Mouse (Mus musculus) embryonic facial prominence, embryonic 15.5 days (tissue): Measurements from ENCODE around the gene Xrra1. TPM values are rescaled to one million over a fixed set of nuclear protein-coding genes. Genes with fewer than 3 reads are reported as not detected.

Experiments
- ATAC-seq: fragments of 200-750 bp; cut with Nextera tagmentation; 2 replicates; pipeline ENCODE4 v1.8.0; 2017; ENCODE audit warnings: low read depth, moderate TSS enrichment; ENCODE audit not compliant: insufficient number of reproducible peaks, low FRiP score, low TSS enrichment
- H3K27ac ChIP-seq: fragments of 300-500 bp; sonication (generic); replicated peaks from 2 replicates; pipeline ENCODE4 v1.5.1; 2015; ENCODE audit warnings: mild to moderate bottlenecking, inconsistent platforms
- H3K27me3 ChIP-seq: fragments of 300-500 bp; sonication (generic); 2 replicates; pipeline ENCODE4 v1.6.1; 2015; ENCODE audit warnings: inconsistent platforms
- H3K36me3 ChIP-seq: fragments of 300-500 bp; sonication (generic); 2 replicates; pipeline ENCODE4 v1.6.1; 2015; ENCODE audit warnings: mild to moderate bottlenecking, inconsistent platforms
- H3K4me1 ChIP-seq: fragments of 300-500 bp; sonication (generic); 2 replicates; pipeline ENCODE4 v1.6.1; 2015; ENCODE audit warnings: inconsistent platforms
- H3K4me2 ChIP-seq: fragments of 300-500 bp; sonication (generic); replicated peaks from 2 replicates; pipeline ENCODE4 v1.6.1; 2015; ENCODE audit warnings: mild to moderate bottlenecking, inconsistent platforms
- H3K4me3 ChIP-seq: fragments of 300-500 bp; sonication (generic); replicated peaks from 2 replicates; pipeline ENCODE4 v1.5.1; 2015; ENCODE audit warnings: mild to moderate bottlenecking, inconsistent platforms
- H3K9ac ChIP-seq: fragments of 300-500 bp; sonication (generic); 2 replicates; pipeline ENCODE4 v1.6.1; 2015; ENCODE audit warnings: inconsistent platforms
- H3K9me3 ChIP-seq: fragments of 300-500 bp; sonication (generic); replicated peaks from 2 replicates; pipeline ENCODE4 v1.6.1; 2016; ENCODE audit warnings: inconsistent platforms
- WGBS: fragments of 180-500 bp; shearing (Covaris S2); methylation state at CpG from one replicate; pipeline ENCODE4 v1.1.7; 2015; 5-methylcytosine and 5-hydroxymethylcytosine counted together
- polyA plus RNA-seq: library from polyadenylated mRNA; unstranded; fragments of >200 nt; fragmentation: Nextera tagmentation; extraction: Ambion mirVana; gene quantifications from 2 replicates; pipeline ENCODE4 v1.2.1, GENCODE M21; 2015

The Xrra1 gene
- polyA plus RNA-seq, 1 experiment from 2014 or later = 0.65 TPM

DNA sequence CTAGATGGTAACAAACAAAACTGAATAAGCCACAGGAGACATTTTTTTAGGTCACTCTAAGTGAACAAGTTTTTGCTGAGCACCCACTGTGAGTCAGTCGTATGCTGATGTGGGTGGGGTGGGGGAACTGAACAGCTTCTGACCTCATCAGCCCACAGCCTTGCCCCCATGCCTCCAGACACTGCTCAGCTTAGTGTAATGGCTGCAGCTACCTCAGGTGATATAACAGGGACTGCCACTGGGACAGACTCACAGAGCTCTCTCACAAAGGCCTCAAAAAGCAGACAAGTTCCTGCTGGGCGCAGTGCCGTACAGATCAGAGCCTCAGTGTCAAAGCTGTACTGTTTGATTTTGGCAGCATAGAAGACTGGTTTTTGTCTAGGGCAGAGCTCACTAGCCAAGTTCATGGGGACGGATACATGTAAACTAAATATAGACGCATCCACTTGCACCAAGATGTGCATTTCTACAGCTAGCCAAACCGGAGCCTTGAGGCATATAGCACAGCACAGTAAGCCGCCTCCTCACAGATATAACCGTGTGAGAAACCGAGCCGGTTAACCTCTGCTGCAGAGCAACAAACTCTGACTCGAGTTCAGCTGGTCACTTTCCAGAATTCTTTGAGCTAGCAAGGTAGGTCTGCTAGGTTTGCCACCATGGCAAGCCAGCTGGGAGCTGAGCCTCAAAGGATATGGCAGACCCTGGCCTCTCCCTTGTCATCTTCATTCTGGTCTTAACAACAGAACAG lies 44.2 kb downstream of the Xrra1 start:
- Histone ChIP-seq H3K4me1 (peaks cover 7% of the 10 kb centered on the region; the same call in 1 of the 2 replicates), H3K4me3 (no peak overlapping the region), H3K9me3 (no peaks in the 10 kb centered on the region), H3K4me2 (no peak overlapping the region), H3K36me3 (no peaks in the 10 kb centered on the region), H3K27me3 (no peaks in the 10 kb centered on the region), H3K27ac (no peak overlapping the region), H3K9ac (no peak overlapping the region)
- ATAC-seq = no peak
- WGBS = 62% methylated on average over 11 of the region's 11 CpGs

DNA sequence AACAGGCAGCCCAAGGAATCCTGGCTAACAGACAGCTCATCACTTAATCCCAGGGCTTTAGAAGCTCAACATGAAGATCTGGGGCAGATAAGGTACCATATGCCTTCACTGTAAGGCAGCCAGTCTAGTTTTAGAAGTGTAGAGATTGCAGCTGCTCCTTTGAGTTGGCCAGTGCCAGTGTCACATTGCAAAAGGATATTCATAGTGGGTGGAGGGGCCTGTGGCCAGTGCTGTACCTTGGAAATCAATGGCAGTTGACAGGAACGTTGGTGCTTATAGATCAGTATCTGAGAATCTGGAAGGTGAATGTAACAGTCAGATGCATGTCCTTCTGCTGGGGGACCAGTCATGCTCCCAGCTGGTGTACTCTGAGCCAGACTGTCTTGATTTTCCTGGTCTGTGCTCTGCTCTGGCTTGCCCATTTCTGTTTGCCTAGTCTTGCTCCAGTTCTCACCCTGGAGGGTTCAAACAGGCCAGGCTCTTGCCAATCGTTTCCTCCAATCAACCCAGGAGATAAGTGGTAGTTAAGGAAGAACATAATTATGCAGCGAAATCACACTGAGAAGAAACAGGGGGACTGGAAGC lies 45.6 kb downstream of the Xrra1 start:
- no peak for ATAC-seq
- 32% methylated on average over 3 of the region's 3 CpGs for WGBS
- H3K4me3 ChIP-seq = no peak overlapping the region

DNA sequence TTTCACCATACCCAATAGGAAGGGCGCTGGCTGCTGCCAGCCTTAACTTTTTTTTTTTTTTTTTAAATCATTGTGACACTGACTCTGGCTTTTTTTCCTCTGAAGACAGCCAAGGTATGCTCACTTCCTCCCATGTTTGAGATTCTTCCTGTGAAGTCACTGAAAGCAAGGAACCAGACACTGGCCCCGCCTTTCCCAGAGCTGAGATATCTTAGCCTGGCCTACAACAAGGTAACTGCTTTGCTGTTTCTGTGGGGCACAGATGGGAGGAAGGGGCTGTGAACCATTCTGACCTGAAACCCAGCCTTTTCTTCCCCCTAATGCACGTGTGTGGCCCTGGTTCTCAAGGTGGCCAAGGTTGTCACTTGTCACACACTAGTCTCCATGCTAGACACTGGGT lies 47.4 kb downstream of the Xrra1 start:
- WGBS = 87% methylated on average over 3 of the region's 3 CpGs
- no peak overlapping the region for H3K4me2 ChIP-seq
- H3K9ac ChIP-seq = no peak overlapping the region
- no peak overlapping the region for H3K27ac ChIP-seq
- ATAC-seq = no peak
- H3K27me3 ChIP-seq = no peaks in the 10 kb centered on the region
- no peaks in the 10 kb centered on the region for H3K9me3 ChIP-seq
- H3K36me3 ChIP-seq = no peaks in the 10 kb centered on the region
- peaks cover 7% of the 10 kb centered on the region; the same call in 1 of the 2 replicates for H3K4me1 ChIP-seq
- H3K4me3 ChIP-seq = no peak overlapping the region

More for the DNA sequence above, 45.6 kb downstream of the Xrra1 start:
- no peaks in the 10 kb centered on the region for H3K9me3 ChIP-seq
- no peaks in the 10 kb centered on the region for H3K27me3 ChIP-seq
- no peaks in the 10 kb centered on the region for H3K36me3 ChIP-seq
- H3K9ac ChIP-seq = no peak overlapping the region
- no peak overlapping the region for H3K27ac ChIP-seq
- peaks cover 7% of the 10 kb centered on the region; the same call in 1 of the 2 replicates for H3K4me1 ChIP-seq
- no peak overlapping the region for H3K4me2 ChIP-seq

- 75% methylated on average over 3 of the region's 3 CpGs for WGBS
- H3K4me2 ChIP-seq = no peak overlapping the region
These were observed 48.5 kb downstream of the Xrra1 start for GRCm38 (mm10) chr7:99907463-99907862.

DNA sequence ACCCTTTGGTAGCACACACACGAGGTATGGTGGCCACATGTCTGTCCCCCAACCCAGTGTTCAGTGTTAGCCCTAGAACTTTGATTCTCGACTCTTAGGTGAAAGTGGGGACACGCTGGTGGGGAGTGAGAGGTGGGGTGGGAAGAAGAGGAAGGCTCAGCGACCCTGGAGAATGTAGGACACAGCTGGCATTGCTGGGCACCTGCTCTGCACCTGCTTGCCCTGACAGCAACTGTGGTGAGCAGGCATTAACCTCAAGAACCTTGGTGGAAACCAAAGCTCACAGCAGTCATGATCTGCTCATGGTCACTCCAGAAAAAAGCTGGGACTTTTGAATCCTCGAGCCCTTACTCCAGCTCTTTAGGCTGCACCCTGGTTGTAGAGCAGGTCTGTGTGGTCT lies 52.1 kb downstream of the Xrra1 start:
- Histone ChIP-seq H3K9me3 (no peaks in the 10 kb centered on the region), H3K27ac (no peak overlapping the region), H3K4me2 (no peak overlapping the region), H3K36me3 (no peaks in the 10 kb centered on the region), H3K9ac (no peak overlapping the region), H3K27me3 (peaks cover 3% of the 10 kb centered on the region; the same call in 1 of the 2 replicates), H3K4me3 (no peak overlapping the region), H3K4me1 (peaks cover 5% of the 10 kb centered on the region; the same call in 1 of the 2 replicates)
- 76% methylated on average over 5 of the region's 5 CpGs for WGBS
- ATAC-seq = no peak

More at GRCm38 (mm10) chr7:99907463-99907862, 48.5 kb downstream of the Xrra1 start:
- H3K27ac ChIP-seq = no peak overlapping the region
- no peak for ATAC-seq
- peaks cover 5% of the 10 kb centered on the region; the same call in 1 of the 2 replicates for H3K4me1 ChIP-seq
- H3K9me3 ChIP-seq = no peaks in the 10 kb centered on the region
- no peaks in the 10 kb centered on the region for H3K36me3 ChIP-seq
- no peaks in the 10 kb centered on the region for H3K27me3 ChIP-seq
- no peak overlapping the region for H3K9ac ChIP-seq
- no peak overlapping the region for H3K4me3 ChIP-seq

DNA sequence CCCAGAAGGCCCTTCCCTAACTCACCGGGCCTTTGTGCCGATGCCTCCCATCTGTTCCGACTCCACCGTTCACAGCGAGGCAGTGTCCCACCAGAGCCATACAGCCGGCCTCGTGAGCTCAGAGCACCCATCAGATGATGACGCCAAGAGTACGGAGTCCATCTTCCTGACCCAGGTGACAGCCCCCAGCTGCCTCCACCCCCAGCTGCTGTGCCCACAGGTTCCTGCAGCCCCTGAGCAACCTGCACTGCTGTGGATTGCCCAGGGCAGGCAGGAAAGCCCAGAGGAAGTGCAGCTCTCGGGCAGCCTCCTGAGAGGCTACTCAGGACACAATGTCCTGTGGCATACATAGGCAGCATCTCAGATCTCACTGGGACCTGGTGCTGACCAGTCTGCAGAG lies 55.4 kb downstream of the Xrra1 start:
- Histone ChIP-seq H3K4me2 (no peak overlapping the region), H3K4me3 (no peak overlapping the region), H3K4me1 (peaks cover 21% of the 10 kb centered on the region), H3K9me3 (no peaks in the 10 kb centered on the region), H3K9ac (no peak overlapping the region), H3K36me3 (peaks cover under 1% of the 10 kb centered on the region; the same call in 1 of the 2 replicates), H3K27me3 (peaks cover 21% of the 10 kb centered on the region), H3K27ac (no peak overlapping the region)
- ATAC-seq = no peak
- 81% methylated on average over 10 of the region's 10 CpGs for WGBS

DNA sequence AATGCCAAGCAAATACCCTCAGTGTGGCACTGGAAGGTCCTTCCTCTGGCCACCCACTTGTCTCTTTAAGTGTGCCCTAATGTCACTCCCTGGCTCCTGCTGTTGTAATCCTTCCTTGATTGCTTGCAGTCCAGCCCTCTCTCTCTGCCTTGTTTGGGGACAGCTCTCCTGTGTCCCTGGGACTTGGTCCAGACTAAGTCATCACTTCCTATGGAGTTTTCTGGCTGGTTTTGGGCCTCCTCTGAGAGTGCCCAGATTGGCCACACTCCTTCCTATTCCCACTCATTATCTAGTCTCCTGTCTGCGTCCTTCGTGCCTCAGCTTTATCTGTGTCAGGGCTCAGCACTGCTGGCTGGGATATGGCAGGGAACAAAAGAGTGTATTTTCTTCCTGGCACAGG lies 56.6 kb downstream of the Xrra1 start:
- Histone ChIP-seq H3K4me3 (no peak overlapping the region), H3K4me2 (no peak overlapping the region), H3K36me3 (peaks cover 4% of the 10 kb centered on the region; the same call in 1 of the 2 replicates), H3K9ac (no peak overlapping the region), H3K27me3 (peaks cover 22% of the 10 kb centered on the region), H3K9me3 (no peaks in the 10 kb centered on the region), H3K4me1 (peaks cover 21% of the 10 kb centered on the region), H3K27ac (no peak overlapping the region)
- 78% methylated on average over 2 of the region's 2 CpGs for WGBS
- ATAC-seq = no peak

DNA sequence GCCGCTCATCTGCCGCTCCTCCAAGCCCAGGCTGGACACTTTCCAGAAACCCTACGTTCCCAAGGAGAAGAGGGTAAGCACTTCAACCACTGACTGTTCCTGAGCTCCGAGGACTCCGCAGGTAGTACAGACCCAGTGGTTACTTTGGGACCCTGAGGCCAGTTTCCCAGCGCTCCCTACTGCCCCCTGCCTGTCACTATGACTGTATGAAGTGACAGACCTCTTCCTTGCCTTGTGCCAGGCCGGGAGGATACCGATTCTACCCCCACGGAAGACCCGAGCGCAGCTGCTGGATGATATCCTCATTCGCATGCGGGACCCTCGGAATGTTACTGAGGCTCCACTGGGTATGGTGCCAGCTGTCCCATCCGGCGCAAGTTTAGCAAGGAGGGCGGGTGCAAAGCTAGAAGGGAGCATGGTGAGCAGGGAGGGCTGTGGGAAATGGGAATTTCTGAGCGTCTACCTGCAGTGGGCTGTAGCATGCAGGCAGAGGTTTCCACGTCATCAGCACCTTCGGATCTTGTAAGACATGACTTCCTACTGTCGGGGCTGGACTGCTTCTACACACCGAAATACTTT lies 57.9 kb downstream of the Xrra1 start:
- Histone ChIP-seq H3K4me2 (peak overlapping the region; percentile 82), H3K4me3 (peak overlapping the region; percentile 39), H3K9me3 (no peaks in the 10 kb centered on the region), H3K9ac (peak overlapping the region; percentile 31; the same call in 1 of the 2 replicates), H3K36me3 (peaks cover 11% of the 10 kb centered on the region), H3K27me3 (peaks cover 22% of the 10 kb centered on the region), H3K27ac (no peak overlapping the region), H3K4me1 (peaks cover 21% of the 10 kb centered on the region)
- WGBS = 5% methylated on average over 22 of the region's 22 CpGs
- peak; percentile 52; the same call in 1 of the 2 replicates for ATAC-seq

GRCm38 (mm10) chr7:99917320-99917844 lies 58.5 kb downstream of the Xrra1 start:
- Histone ChIP-seq H3K9me3 (no peaks in the 10 kb centered on the region), H3K9ac (peak overlapping the region; percentile 31; the same call in 1 of the 2 replicates), H3K4me1 (peaks cover 21% of the 10 kb centered on the region), H3K27me3 (peaks cover 22% of the 10 kb centered on the region), H3K27ac (no peak overlapping the region), H3K4me3 (peak overlapping the region; percentile 39), H3K36me3 (peaks cover 14% of the 10 kb centered on the region), H3K4me2 (peak overlapping the region; percentile 82)
- WGBS = 1% methylated on average over 36 of the region's 36 CpGs
- peak; percentile 39; the same call in 1 of the 2 replicates for ATAC-seq

DNA sequence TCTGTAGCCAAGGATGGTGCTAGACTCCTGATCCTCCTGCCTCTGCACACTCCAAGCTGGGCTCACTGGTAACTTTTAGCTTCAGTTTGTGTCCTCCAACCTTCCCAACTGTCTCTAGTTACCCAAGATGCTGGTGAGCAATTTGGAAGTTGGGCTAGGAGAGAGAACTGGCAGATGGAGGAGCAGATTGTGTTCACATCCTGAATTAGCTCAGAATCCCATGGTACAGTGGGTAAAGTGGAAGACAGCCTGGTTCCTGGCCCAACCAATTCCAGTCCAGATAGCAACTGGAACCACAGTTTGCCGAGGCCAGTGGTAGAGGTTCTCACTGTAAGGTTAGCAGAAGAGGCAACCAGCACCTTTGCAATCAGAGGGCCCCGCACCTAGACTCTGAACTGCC lies 60.2 kb downstream of the Xrra1 start:
- Histone ChIP-seq H3K9ac (no peak overlapping the region), H3K9me3 (no peaks in the 10 kb centered on the region), H3K36me3 (peaks cover 27% of the 10 kb centered on the region), H3K4me1 (peaks cover 16% of the 10 kb centered on the region), H3K4me2 (no peak overlapping the region), H3K27me3 (peaks cover 22% of the 10 kb centered on the region), H3K27ac (no peak overlapping the region), H3K4me3 (no peak overlapping the region)
- ATAC-seq = no peak
- WGBS = 89% methylated on average over 2 of the region's 2 CpGs

DNA sequence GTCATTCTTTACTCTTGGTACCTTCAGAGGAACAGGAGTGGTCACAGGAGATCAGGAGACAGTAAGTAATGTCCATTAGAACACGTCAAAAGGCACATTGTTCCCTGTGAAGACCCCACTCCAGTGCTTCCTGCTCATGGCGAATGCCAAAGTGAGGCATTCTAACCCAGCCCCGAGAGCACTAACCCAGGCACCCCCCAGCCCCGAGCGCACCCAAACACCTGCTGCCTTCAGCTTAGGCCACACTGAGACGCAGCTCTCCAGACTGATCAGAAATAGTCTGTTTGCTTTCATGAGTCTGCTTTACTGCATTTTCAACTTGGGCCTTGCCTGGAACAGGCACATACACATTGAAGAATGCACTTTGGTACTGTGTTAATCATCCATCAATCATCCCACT lies 61.1 kb downstream of the Xrra1 start:
- Histone ChIP-seq H3K36me3 (peaks cover 36% of the 10 kb centered on the region), H3K4me2 (no peak overlapping the region), H3K9ac (no peak overlapping the region), H3K27me3 (peaks cover 22% of the 10 kb centered on the region), H3K4me3 (no peak overlapping the region), H3K4me1 (peaks cover 16% of the 10 kb centered on the region), H3K27ac (no peak overlapping the region), H3K9me3 (no peaks in the 10 kb centered on the region)
- WGBS = 89% methylated on average over 6 of the region's 6 CpGs
- ATAC-seq = no peak
